Mouse (Mus musculus): Measurements from ENCODE around the gene Retreg3.

Retreg3 gene

GRCm38 (mm10) chr11:101112186-101112585, 7.5 kb downstream of the Retreg3 start:
- no peak for DNase-seq

- DNase-seq, result no peak
These were observed 8.5 kb downstream of the Retreg3 start for GRCm38 (mm10) chr11:101111178-101111577.

GRCm38 (mm10) chr11:101110708-101111107, 9.0 kb downstream of the Retreg3 start:
- no peak for DNase-seq

GRCm38 (mm10) chr11:101109351-101109750, 10.3 kb downstream of the Retreg3 start:
- DNase-seq, result no peak

- DNase-seq, result no peak
These were observed 16.7 kb downstream of the Retreg3 start for GRCm38 (mm10) chr11:101103011-101103410.

- DNase-seq, result no peak
These were observed 21.5 kb downstream of the Retreg3 start for GRCm38 (mm10) chr11:101098231-101098630.

- DNase-seq, result peak; percentile 96
These were observed 24.2 kb downstream of the Retreg3 start, which contains the start of gene Psmc3ip for GRCm38 (mm10) chr11:101095314-101096024. Psmc3ip (minus strand) TSS chr11:101095436.

- DNase-seq, result no peak
These were observed 24.8 kb downstream of the Retreg3 start for GRCm38 (mm10) chr11:101094930-101095313.

GRCm38 (mm10) chr11:101089931-101090330, 29.8 kb downstream of the Retreg3 start:
- no peak for DNase-seq

- no peak for DNase-seq
These were observed 32.0 kb downstream of the Retreg3 start for GRCm38 (mm10) chr11:101087682-101088055.

- peak; percentile 92 to 93 for DNase-seq
These were observed 32.7 kb downstream of the Retreg3 start, which contains the start of gene Mlx for GRCm38 (mm10) chr11:101086756-101087681. Mlx (plus strand) TSS chr11:101087277.

- DNase-seq, result no peak
These were observed 33.4 kb downstream of the Retreg3 start for GRCm38 (mm10) chr11:101086323-101086674.

GRCm38 (mm10) chr11:101085617-101086322, 33.9 kb downstream of the Retreg3 start:
- no peak for DNase-seq

- no peak for DNase-seq
These were observed 34.9 kb downstream of the Retreg3 start for GRCm38 (mm10) chr11:101084811-101085210.

- no peak for DNase-seq
These were observed 35.4 kb downstream of the Retreg3 start for GRCm38 (mm10) chr11:101084246-101084645.

GRCm38 (mm10) chr11:101083083-101083697, 36.5 kb downstream of the Retreg3 start:
- DNase-seq, result peak in 1 of 2 experiments; percentile 42

GRCm38 (mm10) chr11:101082208-101083082, 37.2 kb downstream of the Retreg3 start, which contains the start of gene Coasy:
Coasy (plus strand) TSS chr11:101082565.
- peak; percentile 89 to 92 for DNase-seq

GRCm38 (mm10) chr11:101081659-101082058, 38.0 kb downstream of the Retreg3 start:
- peak in 1 of 2 experiments; percentile 27 for DNase-seq

- no peak for DNase-seq
These were observed 39.3 kb downstream of the Retreg3 start for GRCm38 (mm10) chr11:101080421-101080820.

- DNase-seq, result peak in 1 of 2 experiments; percentile 30
These were observed 39.9 kb downstream of the Retreg3 start for GRCm38 (mm10) chr11:101079746-101080145.

GRCm38 (mm10) chr11:101078121-101078520, 41.6 kb downstream of the Retreg3 start, which contains the start of gene Hsd17b1:
Hsd17b1 (plus strand) TSS chr11:101078411.
- DNase-seq, result no peak

All from lung, postnatal 4 days (tissue).